Mouse (Mus musculus) heart, adult 2 months (tissue): ENCODE measurements around the gene Rpn2.

Experiments used
- CTCF ChIP-seq: fragments of 200-600 bp; IDR thresholded peaks from 2 replicates; pipeline ENCODE4 v1.8.1; 2022; ENCODE audit warnings: antibody characterized with exemption, mild to moderate bottlenecking, moderate library complexity
- POLR2A ChIP-seq: fragments of 200-500 bp; IDR thresholded peaks from 2 replicates; pipeline ENCODE4 v1.6.1; 2011; ENCODE audit warnings: mild to moderate bottlenecking, low read depth, low read length, control low read depth; ENCODE audit not compliant: insufficient read depth

DNA sequence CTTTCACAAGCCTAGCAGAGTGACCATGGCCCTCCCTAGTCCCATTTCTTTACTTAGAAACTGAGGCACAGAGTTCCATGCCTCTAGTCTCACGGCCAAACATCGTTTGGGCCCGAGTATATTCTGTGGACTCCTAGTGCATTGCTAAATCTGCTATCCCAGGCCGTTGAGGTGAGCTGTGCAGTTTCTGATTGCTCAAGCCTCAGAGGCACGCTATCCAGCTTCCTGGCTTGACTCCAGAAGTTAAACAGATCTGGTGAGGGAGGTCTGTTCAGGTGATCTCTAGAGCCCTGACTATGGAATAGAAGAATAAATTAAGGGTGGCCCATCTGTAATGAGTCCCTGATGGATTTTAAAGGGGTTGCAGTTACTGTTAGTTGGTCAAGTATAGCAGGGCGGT, 38.4 kb downstream of the Rpn2 start:
- TF ChIP-seq POLR2A (no peak), CTCF (no peak)
